Mouse (Mus musculus) intestine, embryonic 16.5 days (tissue): ENCODE measurements around the gene Brd3. TPM values are rescaled to one million over a fixed set of nuclear protein-coding genes. Genes with fewer than 3 reads are reported as not detected.

Source experiments
- ATAC-seq: fragments of 200-750 bp; cut with Nextera tagmentation; 2 replicates; pipeline ENCODE4 v1.8.0; 2017; ENCODE audit warnings: moderate TSS enrichment, moderate library complexity
- H3K27ac ChIP-seq: fragments of 300-500 bp; sonication (generic); 2 replicates; pipeline ENCODE4 v1.5.1; 2014; ENCODE audit warnings: mild to moderate bottlenecking, low read length
- H3K27me3 ChIP-seq: fragments of 300-500 bp; sonication (generic); replicated peaks from 2 replicates; pipeline ENCODE4 v1.6.1; 2014; ENCODE audit warnings: low read length, control low read depth, mixed read lengths; ENCODE audit not compliant: control insufficient read depth, insufficient read depth
- H3K36me3 ChIP-seq: fragments of 300-500 bp; sonication (generic); 2 replicates; pipeline ENCODE4 v1.6.1; 2014; ENCODE audit warnings: low read length, control low read depth; ENCODE audit not compliant: control insufficient read depth, insufficient read depth
- H3K4me1 ChIP-seq: fragments of 300-500 bp; sonication (generic); 2 replicates; pipeline ENCODE4 v1.6.1; 2014; ENCODE audit warnings: low read length, control low read depth, mixed read lengths; ENCODE audit not compliant: control insufficient read depth, insufficient read depth
- H3K4me2 ChIP-seq: fragments of 300-500 bp; sonication (generic); 2 replicates; pipeline ENCODE4 v1.6.1; 2014; ENCODE audit warnings: low read depth, low read length, control low read depth
- H3K4me3 ChIP-seq: fragments of 300-500 bp; sonication (generic); 2 replicates; pipeline ENCODE4 v1.5.1; 2014; ENCODE audit warnings: mild to moderate bottlenecking, low read length
- H3K9ac ChIP-seq: fragments of 300-500 bp; sonication (generic); 2 replicates; pipeline ENCODE4 v1.6.1; 2014; ENCODE audit warnings: low read depth, low read length
- H3K9me3 ChIP-seq: fragments of 300-500 bp; sonication (generic); 2 replicates; pipeline ENCODE4 v1.6.1; 2016; ENCODE audit warnings: low read length, control low read depth; ENCODE audit not compliant: control insufficient read depth
- WGBS: fragments of 180-500 bp; shearing (Covaris S2); extraction: QIAGEN DNeasy Blood & Tissue Kit; methylation state at CpG from one replicate; pipeline ENCODE4 v1.1.7; 2014; 5-methylcytosine and 5-hydroxymethylcytosine counted together
- microRNA-seq: library from miRNA; unstranded; fragments of <30 nt; microRNA quantifications from one replicate; pipeline ENCODE4, GENCODE M21; 2016
- polyA plus RNA-seq: library from polyadenylated mRNA; unstranded; fragments of >200 nt; fragmentation: Nextera tagmentation; extraction: Ambion mirVana; gene quantifications from 2 replicates; pipeline ENCODE4 v1.2.1, GENCODE M21; 2015

The Brd3 gene
- polyA plus RNA-seq, 1 experiment from 2014 or later = 82.5 TPM

GRCm38 (mm10) chr2:27405094-27405884 is 102.2 kb downstream of the Brd3 start:
- ATAC-seq = peak; percentile 27; the same call in 1 of the 2 replicates
- Histone ChIP-seq H3K36me3 (no peaks in the 10 kb centered on the region), H3K4me1 (peaks cover 33% of the 10 kb centered on the region), H3K9ac (peak overlapping the region; percentile 11; the same call in 1 of the 2 replicates), H3K27me3 (no peaks in the 10 kb centered on the region), H3K4me3 (no peak overlapping the region), H3K27ac (peak overlapping the region; percentile 46; the same call in 1 of the 2 replicates), H3K9me3 (no peaks in the 10 kb centered on the region), H3K4me2 (no peak overlapping the region)
- 39% methylated on average over 5 of the region's 5 CpGs for WGBS

- H3K27ac ChIP-seq = peak overlapping the region; percentile 46
- 36% methylated on average over 6 of the region's 6 CpGs for WGBS
Measured at GRCm38 (mm10) chr2:27404375-27405093, 102.9 kb downstream of the Brd3 start.

GRCm38 (mm10) chr2:27401544-27401943 is 105.9 kb downstream of the Brd3 start:
- no peak overlapping the region for H3K4me3 ChIP-seq
- no peak overlapping the region for H3K4me2 ChIP-seq
- WGBS = 69% methylated on average over 2 of the region's 2 CpGs
- no peak overlapping the region for H3K9ac ChIP-seq
- no peaks in the 10 kb centered on the region for H3K27me3 ChIP-seq
- H3K27ac ChIP-seq = no peak overlapping the region
- H3K4me1 ChIP-seq = peaks cover 26% of the 10 kb centered on the region
- no peak for ATAC-seq
- H3K9me3 ChIP-seq = peaks cover 11% of the 10 kb centered on the region; the same call in 1 of the 2 replicates
- no peaks in the 10 kb centered on the region; the same call in 1 of the 2 replicates for H3K36me3 ChIP-seq

More at GRCm38 (mm10) chr2:27404375-27405093, 102.9 kb downstream of the Brd3 start:
- Histone ChIP-seq H3K4me3 (no peak overlapping the region), H3K9me3 (peaks cover 6% of the 10 kb centered on the region; the same call in 1 of the 2 replicates), H3K27me3 (no peaks in the 10 kb centered on the region), H3K36me3 (no peaks in the 10 kb centered on the region; the same call in 1 of the 2 replicates), H3K4me1 (peaks cover 33% of the 10 kb centered on the region), H3K4me2 (peak overlapping the region; percentile 27; the same call in 1 of the 2 replicates), H3K9ac (no peak overlapping the region)
- ATAC-seq = peak; percentile 7

DNA sequence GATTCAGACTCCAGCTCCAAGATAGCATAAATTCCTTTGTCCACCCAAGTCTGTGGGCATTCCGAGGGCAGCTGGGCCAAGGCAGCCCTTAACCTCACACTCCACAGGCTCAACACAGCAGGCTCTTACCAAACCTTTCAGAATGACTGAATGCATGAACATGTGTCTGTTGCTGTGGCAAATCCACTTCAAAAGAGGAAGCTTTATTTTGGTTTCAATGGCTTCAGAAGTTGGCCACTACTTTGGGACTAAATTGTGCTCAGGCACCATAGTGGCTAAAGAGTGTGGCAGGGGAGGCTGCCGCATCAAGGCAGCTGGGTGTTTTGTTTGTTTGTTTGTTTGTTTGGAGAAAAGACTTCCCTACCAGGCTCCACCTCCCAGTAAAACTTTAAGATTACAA is 107.4 kb downstream of the Brd3 start:
- no peak overlapping the region for H3K9ac ChIP-seq
- no peaks in the 10 kb centered on the region for H3K27me3 ChIP-seq
- no peaks in the 10 kb centered on the region; the same call in 1 of the 2 replicates for H3K36me3 ChIP-seq
- WGBS = 91% methylated on average over 2 of the region's 2 CpGs
- H3K9me3 ChIP-seq = peaks cover 11% of the 10 kb centered on the region; the same call in 1 of the 2 replicates
- no peak overlapping the region for H3K4me2 ChIP-seq
- peaks cover 28% of the 10 kb centered on the region for H3K4me1 ChIP-seq
- H3K4me3 ChIP-seq = no peak overlapping the region
- no peak overlapping the region for H3K27ac ChIP-seq
- no peak for ATAC-seq

DNA sequence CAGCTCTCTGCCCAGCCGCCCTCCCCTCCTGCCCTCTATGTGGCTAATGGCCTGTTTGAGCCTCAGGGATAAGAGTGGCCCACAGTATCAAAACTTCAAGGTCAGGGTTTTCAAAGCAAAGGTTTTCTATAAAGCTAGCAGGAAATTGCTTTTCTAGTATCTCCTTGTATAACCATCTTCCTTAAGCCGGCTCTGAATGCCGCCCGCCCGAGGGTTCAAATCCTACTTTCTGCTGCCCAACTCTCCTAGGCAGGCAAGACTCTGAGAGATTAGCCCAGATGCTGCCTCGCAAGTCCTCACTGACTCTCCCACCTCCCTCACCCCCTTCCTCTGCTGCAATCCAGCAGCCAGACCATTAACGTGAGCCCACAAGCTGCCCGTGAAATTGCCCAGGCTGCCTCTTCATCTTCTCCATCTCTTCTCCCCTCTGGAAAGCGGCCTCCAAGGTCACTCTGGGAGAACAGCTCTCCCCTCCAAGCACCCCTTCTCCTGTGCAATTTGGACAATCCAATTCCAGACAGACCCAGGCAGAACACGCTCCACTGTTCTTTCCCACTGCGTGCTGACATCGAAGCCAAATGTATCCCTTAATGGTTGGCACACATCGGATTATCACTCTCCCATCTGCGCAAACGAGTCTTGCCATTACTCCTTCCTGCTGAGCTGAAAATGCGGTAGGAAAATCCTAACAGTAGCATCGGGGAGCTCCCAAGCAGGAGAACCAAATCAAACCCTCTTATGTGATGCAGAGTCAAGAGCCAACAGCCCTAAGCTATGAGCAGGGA is 110.6 kb downstream of the Brd3 start:
- H3K27ac ChIP-seq = no peak overlapping the region
- H3K36me3 ChIP-seq = no peaks in the 10 kb centered on the region; the same call in 1 of the 2 replicates
- H3K27me3 ChIP-seq = no peaks in the 10 kb centered on the region
- H3K4me1 ChIP-seq = peaks cover 15% of the 10 kb centered on the region
- no peak overlapping the region for H3K4me2 ChIP-seq
- peaks cover 11% of the 10 kb centered on the region; the same call in 1 of the 2 replicates for H3K9me3 ChIP-seq
- no peak for ATAC-seq
- no peak overlapping the region for H3K4me3 ChIP-seq
- WGBS = 64% methylated on average over 17 of the region's 17 CpGs
- H3K9ac ChIP-seq = no peak overlapping the region

Small RNA genes within 50 kb of the gene (microRNA-seq; reads per million reads assigned to microRNA genes)
- gene Gm24049 (not detected), gene Mir7578 (not detected)

Other genes with a start within 250 kb of the Brd3 start
- 4.1 and 4.8 TPM in 2 replicates for gene Vav2, start 80.6 kb downstream of the Brd3 start, polyA plus RNA-seq
- 4.6 and 5.5 TPM in 2 replicates for gene Brd3os, start 65.3 kb downstream of the Brd3 start, polyA plus RNA-seq
- gene Wdr5, start 7.5 kb upstream of the Brd3 start, polyA plus RNA-seq = 40.0 and 44.8 TPM in 2 replicates
- 9.9 and 11.4 TPM in 2 replicates for gene Rxra, start 168.8 kb upstream of the Brd3 start, polyA plus RNA-seq